Mouse (Mus musculus) inflammation-experienced regulatory T-cells, adult 6 months (primary cell): ENCODE data around the gene Enc1. TPM values are rescaled to one million over a fixed set of nuclear protein-coding genes. Genes with fewer than 3 reads are reported as not detected.

Source experiments
- ATAC-seq: one replicate; pipeline ENCODE4 v1.8.0; 2017
- polyA plus RNA-seq, 3 experiments: library from polyadenylated mRNA; unstranded; fragments of 100-300 nt; shearing (Covaris generic); gene quantifications; one replicate each; pipeline ENCODE4 v1.2.1; 2017

Gene Enc1
- polyA plus RNA-seq, 3 experiments from 2014 or later, result 1.7 to 4.6 (median 3.3) TPM

DNA sequence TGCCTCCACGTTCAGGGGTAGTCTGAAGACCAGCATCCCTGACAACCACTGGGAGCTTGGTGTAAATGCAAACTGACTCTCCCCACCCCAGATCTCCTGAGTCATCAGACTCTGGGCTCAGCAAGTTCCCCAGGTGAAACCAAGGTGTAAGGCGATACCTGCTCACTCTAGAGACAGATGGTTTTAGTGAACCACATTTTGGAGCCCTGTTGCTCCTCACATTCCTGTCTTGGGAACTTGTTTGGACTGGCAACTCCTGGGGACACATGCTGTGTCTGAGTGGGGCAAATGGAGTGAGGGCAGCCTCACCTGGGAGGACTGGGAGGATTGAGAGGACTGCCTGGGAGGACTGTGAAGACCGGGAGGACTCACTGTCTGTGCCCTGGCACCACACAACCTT, 13.1 kb upstream of the Enc1 start:
- ATAC-seq, result no peak

DNA sequence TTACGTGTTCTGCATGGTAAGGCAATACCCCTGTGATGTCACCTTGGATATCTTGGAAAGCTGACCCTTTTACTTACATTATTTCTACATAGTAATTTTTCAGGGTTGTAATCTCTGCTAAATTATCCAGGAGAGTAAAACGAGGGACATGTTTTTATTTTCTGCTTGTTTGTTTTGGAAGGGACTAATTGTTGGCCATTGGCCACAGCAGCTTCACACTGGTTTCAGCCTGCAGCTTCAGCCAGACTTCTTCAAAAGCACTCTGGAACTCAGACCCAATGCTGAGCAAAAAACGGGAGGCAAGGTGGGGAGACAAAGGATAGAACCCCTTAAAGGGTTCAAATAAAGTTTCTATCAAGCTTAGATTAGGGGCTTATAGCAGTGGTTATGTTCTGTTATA, 10.8 kb upstream of the Enc1 start:
- no peak for ATAC-seq

DNA sequence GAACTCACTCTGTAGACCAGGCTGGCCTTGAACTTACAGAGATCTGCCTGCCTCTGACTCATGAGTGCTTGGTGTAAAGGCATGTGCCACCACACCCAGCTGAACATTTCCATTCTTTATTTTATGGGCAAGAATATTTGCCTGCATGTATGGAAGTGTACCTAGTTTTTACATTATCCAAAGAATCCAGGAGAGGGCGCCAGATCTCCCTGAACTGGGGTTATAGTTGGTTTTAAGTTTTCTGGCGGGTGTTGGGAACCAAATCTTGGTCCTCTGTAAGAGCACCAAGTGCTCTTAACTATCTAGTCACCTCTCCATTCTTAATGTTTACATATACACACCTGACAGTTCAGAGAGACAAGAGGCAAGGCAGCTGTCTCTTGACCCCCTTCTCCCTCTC, 7.8 kb upstream of the Enc1 start:
- no peak for ATAC-seq

DNA sequence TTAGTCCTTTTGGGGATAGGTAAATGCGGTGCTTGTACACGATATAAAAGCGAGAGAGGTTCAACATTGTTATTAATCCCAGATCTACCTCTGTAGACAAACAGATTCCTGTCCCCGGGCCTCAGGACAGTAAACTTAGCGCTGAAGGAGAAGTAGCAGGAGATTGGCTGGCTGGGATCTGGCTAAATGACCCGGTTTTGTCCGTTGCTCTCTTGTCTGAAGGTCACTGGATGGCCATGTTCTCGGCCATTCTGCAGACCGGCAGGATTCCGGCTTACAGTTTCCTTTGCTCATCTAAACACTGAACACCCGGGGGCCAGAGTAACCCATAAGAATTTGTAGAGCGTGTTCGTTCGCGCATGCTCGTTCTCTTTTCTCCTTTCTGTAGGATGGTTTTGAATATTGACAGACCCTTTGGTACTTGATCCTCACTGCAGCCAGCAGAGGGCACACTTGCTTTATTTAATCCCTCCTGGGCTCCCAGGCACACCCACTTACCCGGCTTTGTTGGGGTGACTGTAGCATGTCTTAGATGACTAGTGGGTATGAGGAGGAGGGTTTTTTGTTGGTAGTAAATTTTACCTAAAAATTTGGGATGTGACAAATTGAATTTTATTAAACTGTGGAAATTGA, 6.0 kb upstream of the Enc1 start:
- ATAC-seq, result peak; percentile 80

DNA sequence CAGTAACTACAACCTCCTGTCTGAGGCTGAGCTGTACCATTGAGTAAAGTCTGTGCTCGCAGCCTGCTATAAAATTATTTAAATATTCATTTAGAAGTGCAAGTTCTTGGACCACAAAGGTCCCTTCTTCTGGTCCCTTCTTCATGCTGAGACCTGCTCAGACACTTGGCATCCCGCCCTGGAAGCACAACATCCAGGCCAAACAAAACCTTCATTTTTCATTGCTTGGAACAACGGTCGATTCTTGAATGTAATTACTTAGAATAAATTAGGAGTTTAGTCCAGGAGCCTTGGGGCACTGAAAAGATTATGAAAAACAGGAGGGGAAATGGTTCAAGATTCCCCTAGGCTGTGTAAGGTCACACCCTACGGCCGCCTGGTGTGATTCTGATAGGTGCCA, 5.0 kb upstream of the Enc1 start:
- ATAC-seq, result no peak

DNA sequence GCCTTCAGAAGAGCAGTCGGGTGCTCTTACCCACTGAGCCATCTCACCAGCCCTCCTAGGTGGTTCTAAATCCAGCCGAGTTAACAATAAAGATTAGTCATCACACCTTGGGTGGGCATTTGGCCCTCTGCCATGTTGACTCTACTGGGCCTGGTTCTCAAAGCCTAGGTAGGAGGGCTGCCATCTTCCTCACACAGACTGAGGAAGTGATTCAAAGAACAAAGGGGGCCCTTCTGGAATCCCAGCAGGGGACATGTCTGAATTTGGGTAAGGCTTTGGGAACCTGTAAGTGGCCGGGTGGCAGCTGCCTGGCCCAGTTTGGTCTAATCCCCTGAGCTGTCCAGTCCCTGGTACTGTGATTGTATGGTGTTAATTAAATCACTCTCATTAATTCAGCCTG, 3.2 kb upstream of the Enc1 start:
- ATAC-seq, result no peak

DNA sequence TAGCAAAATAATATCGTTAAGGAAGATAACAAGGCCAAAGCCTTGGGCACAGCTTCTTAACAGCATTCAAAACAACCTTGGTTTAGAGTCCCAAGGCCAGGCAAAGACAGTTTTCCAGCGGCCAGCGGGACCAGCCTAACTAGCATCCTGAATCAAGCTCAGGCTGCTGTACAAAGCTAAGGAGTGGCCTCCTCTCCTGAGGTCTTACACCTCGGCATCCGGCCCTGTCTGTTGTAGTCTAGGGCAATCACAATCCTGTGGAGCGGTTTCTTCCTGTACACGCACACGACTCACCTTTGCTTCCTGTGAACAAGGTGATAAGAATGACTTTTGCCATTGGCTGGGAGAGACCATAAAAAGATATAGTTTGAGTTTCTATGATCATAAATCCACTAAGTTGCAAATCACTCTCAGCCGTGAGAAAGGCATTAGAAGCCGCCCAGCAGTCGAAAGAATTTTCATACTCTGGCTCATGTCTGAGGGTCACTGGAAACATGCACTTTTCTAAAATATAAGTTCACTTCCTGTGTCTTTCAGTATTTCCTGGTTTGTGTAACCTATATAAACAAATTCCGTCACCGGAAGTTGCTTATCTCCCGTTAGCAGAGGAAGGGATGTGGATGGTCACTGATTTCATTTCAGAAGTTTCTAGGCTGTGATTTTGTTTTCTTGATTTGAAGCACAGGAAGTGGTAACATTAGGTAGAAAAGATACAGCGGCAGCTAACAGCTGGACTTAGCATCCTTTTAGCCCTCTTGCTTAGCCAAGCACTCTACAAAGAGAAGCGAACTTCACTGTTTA, 2.5 kb upstream of the Enc1 start:
- peak; percentile 2 for ATAC-seq

DNA sequence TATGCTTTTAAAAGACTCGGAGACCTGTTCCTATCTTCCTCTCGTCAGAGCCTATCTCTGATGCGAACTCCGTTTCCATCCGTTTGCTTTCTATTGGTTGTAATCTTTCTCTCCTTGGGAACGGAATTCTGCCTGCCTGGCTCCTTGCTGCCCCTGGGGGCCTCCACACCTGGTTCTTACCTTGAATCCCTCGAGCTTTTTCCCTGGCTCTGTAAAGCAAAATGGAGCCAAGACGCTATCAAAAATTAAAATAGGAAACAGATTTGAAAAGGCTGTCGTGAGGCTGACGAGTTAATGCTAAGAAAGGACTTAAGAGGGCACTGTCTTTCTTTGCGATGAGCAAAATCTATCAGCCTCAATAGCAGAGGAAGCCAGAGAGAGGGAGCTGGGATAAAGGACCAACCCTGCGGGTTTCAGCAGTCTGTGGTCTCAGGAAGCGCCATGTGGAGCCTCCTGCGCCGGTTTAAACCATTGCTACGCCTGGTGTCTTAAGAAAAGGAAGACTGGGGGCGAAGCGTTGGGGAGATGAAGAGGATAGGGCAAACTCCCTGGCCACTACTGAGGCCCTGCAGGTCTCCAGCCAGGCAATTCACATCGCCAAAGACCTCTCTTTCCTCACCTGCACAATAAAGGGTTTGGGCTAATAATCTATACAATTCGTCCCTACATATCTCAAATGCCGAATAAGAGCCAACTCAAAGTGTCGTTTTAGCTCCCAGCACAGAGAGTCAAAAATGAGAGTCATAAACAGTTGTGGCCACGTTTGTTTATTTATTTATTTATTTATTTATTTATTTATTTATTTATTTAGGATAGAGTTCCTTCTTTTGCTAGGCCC, 1.3 kb upstream of the Enc1 start:
- peak; percentile 14 for ATAC-seq

DNA sequence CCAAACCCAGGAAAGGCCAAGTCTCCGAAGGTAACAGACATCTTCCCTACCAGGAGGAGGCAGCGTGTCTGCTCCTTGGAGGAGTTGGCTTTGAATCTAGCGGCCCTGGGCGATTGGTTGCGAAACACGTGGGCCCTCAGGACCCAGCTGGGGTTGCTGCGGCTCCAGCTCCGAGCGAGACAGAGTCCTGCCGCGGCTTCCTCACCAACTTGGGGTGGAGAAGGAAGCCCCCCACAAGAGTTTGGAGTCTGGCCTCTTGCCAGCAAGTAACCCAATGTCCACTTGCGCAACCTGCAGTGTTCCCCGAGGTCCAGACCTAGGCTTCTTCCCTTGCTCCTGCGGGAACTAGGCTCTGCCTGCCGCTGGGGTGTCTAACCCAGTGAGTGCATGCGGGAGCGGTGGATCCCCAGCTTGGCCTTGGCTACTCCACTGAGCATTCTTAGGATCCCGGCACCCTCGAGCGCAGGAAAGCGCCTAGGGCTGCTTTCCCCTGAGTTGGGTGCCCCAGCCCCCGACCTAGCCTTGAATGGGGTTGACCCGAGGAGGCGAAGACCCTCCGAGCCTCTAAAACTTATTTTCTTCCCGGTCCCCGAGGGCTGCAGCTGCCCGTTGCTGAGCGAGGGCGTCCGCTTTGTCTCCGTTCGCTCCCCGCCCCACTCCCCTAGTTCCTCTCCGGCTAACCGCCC, 483 bp upstream of the Enc1 start:
- peak; percentile 8 for ATAC-seq

DNA sequence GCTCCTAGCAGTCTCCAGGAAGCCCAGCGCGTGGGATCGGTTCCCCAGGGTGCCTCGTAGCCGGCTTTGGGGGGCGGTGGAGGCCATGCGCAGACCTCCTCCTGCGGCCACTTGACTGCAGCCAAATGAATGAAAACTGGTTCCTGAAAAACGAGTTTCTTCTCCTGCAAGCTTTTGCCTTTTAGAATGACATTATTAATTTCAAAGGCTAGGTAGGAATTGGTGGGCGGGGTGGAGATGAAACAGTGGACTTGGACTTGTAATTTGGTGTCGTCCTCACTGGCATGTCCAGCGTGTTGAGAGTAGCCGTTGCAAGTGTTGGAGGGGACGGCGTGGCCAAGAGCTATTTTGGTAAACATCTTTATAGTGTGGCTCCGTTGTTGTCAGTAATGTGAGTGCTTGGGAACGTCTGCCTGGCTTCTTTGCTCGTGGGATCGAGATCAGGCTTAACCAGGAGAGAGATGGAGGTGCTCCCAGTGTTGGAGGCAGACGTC, 929 bp downstream of the Enc1 start:
- ATAC-seq, result no peak

DNA sequence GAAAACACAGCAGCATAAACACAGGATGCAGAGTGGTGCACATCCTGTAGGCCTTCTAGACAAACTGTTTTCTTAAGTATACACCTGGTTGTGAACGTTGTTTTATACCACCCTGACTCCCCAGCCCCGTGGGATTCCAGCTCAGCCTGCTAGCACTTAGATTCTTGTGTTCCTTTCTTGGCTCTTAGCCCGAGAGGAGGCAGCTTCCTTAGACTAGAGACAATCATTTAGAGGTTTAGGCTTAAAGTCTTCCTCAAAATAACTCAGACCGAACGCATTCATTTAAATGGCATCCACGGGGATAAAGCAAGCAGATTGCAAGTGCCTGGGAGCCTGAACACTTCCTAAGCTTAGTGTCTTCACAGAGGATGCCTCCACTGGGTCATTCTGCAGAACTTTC, 1.8 kb downstream of the Enc1 start:
- ATAC-seq, result no peak

DNA sequence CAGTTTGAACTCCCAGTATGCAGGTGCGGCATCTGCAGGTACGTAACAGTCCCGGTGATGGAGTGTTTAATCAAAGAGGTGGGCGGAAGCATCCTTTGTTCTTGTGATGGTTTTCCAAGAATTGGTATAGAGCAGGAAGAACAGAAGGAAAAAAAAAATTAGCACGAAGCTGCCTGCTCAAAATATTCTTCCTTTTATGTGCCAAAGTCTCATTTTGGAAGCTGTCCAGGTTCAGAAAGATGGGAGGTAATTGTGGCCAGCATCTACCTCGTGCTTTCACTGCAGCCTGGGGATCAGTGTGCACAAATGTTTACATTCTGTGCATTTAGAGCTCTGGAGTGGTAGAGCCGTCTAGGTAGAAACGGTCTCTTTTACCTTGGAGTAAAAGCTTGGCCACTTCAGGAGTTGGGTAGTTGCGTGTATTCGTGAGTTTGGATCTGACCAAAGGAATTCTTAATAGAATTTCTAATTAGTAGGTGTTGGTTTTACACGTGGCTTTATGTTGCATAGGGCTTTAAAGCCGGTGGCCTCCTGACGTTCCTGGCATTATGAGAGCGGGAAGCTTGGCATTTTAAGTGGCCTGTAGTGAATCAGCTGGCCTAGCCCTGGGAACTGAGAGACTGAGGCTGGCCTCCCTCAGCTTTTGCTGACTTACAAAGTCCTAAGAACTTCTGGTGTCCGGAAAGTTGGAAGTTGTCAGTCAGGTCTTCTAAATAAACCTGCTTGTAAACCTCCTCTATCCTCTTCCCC, 3.2 kb downstream of the Enc1 start:
- no peak for ATAC-seq

DNA sequence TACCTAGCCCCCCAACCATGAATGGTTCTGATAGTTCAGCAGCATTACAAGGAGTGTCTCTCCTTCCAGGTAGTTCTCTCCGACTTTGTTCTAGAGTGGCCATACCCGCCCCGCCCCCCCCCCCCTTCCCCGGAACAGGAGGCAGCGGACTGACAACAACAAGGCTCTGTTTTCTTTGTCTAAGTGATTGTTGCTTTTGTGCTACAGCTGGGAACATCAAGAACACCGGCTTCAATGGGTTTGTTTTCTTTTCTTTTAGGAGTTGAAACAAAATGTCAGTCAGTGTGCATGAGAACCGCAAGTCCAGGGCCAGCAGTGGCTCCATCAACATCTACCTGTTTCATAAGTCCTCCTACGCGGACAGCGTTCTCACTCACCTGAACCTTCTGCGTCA, 3.8 kb downstream of the Enc1 start:
- no peak for ATAC-seq

DNA sequence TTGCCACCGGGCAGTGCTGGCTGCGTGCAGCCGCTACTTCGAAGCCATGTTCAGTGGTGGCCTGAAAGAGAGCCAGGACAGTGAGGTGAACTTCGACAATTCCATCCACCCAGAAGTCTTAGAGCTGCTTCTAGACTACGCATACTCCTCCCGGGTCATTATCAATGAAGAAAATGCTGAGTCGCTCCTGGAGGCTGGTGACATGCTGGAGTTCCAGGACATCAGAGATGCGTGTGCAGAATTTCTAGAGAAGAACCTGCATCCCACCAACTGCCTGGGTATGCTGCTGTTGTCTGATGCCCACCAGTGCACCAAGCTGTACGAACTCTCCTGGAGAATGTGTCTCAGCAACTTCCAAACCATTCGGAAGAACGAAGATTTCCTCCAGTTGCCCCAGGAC, 4.3 kb downstream of the Enc1 start:
- ATAC-seq, result no peak

DNA sequence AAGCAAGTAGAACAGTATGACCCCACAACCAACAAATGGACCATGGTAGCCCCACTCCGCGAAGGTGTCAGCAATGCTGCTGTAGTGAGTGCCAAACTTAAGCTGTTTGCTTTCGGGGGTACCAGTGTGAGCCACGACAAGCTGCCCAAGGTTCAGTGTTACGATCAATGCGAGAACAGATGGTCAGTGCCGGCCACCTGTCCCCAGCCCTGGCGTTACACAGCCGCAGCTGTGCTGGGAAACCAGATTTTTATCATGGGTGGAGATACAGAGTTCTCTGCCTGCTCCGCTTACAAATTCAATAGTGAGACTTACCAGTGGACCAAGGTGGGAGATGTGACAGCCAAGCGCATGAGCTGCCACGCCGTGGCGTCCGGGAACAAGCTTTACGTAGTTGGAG, 5.3 kb downstream of the Enc1 start:
- no peak for ATAC-seq

DNA sequence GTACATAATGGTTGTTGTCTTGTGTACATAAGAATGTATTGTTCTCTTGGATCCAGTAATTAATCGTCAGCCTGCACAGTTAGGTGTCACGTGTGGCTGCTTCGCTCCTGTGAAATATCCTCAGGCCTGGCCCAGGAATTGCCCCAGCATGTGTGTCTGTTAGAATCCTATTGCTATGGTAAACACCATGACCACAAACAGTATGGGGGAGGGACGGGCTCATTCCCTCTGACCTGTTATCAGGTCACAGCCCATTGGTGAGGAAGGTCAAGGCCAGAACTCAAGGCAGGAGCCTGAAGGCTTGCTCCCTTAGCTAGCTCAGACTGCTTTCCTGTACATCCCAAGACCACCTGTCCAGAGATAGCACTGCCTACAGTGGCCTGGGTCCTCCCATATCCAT, 6.8 kb downstream of the Enc1 start:
- no peak for ATAC-seq

DNA sequence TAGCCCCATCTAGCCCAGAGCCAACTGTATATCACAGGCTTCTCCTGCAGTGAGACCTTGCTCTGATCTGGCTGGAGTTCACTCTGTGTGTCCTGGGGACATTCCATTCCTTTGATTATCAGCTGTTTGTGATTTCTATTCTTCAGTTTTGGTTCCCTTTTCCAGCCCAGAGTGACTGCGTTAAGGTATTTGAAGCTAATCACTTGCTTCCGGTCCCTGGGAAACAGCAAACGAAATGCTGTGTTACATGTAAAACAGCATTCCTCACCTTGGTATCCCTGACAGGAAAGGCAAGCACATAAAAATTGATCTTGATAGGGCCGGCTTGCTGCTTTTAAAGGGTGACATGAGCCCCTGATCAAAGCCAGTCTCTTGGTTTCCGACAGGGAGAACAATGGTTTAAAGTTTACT, 8.2 kb downstream of the Enc1 start:
- ATAC-seq, result no peak

DNA sequence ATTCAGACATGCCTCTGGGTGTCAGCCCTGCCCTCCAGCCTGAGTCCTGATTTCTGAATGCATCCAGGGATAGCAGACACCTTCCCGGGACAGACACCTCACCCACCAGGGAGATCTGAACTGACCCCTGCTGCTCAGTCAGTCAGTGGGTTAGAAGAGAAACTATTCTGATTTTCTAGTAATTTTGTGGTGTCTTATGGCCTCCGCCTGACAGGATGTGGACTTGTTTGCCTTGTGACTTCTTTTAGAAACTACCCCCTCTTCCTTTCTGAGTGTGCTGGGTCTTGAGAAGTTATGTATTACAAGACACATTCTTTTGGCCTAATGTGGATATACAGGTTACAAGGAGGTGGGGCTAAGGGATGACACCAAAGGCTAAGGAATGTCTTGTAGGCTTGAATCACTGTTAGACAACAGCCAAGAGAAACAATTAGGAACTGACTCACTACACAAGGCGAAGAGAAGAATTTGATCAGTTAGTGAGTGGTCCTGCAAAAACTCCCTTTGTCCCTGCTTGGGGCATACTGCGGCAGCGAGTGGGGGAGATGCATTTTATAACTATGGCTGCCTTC, 8.7 kb downstream of the Enc1 start:
- peak; percentile 28 for ATAC-seq

DNA sequence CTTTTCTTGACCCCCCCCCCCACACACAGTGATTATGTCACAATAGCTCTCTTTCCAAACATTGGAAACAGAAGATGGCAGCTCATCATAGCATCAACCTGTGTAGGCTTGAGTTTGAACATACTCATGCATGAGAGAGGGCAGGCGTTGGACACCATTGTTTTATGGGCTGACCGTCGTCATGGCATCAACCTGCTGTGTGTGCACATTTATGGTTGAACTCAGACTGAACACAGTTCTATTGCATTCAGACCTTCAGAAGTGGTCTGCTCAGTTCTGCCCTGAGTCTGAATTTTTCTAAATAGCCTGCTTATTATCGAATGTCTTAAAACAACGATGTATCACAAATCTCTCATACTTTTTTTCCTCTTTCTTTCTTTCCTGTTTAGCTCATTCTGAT, 9.2 kb downstream of the Enc1 start:
- ATAC-seq, result no peak

DNA sequence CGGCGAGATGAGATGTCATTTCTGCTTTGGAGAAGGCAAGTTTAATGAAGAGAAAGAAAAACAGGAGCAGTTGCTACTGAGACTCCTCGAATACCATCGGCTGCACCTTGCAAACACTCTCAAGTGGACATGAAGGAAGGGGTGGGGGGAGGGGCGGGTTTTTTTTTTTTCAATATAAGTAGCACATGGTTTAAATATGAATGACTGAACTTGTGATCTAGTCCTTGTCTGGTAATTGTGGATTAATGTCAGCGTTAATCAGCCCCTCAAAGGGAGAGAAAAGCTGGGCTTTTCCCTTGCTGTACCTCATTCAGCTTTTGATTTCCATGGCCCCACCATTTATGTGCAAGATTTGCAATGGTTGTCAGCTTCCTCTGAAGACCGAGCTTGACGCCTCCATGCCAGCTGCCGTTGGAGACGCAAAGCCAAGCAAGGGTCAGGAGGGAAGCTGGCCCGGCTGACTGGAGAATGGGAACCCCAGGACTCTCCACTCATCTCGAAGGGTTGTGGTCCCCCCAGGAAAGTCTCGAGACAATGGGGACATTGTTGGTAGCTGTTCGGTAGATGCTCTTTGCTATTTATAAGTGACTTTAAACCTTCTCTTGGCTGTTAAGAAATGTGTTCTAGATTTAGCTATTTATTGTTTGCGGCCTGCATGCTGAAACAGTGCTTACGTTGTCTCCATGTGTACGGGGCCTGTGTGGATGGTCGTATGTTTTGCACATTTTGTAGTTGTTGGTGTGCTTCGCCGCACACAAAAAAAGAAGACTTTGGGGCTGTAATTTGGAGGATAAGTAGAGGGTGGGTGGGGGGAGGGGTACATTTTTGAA, 9.9 kb downstream of the Enc1 start:
- no peak for ATAC-seq

DNA sequence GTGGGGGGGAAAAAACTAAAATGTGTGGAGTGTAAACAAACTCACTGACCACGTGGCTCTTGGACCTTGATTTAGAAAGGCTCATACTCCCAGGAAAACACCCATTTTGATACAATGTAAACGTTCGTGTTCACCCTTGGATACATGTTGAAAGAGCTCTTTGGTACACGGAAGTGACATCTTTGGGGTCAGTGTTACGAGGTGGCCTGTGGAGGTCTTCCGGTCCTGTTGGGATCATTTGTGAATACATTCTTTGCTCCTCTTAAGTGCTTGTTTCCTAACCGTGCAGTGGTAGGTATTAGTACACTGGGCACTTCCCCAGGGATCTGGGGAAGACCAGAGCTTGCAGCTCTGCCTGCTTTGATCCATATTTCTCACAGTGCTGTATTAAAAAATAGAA, 10.8 kb downstream of the Enc1 start:
- ATAC-seq, result no peak
